Mouse (Mus musculus) testis, postnatal 14 days (tissue): ENCODE data around the gene Dlx5.

Source experiments
- DNase-seq: peaks from one replicate; pipeline ENCODE4 v3.0.0; 2021; ENCODE audit warnings: low spot score

Dlx5 gene

GRCm38 (mm10) chr6:6881638-6882190, at the start of gene Dlx5:
Gene Dlx5, minus strand, starts transcription at chr6:6882085.
- DNase-seq = peak; percentile 21

- no peak for DNase-seq
These were observed 49.6 kb upstream of the Dlx5 start for GRCm38 (mm10) chr6:6931507-6931906.

GRCm38 (mm10) chr6:6930831-6931230, 48.9 kb upstream of the Dlx5 start:
- no peak for DNase-seq

- DNase-seq = no peak
These were observed 43.4 kb upstream of the Dlx5 start for GRCm38 (mm10) chr6:6925264-6925663.

- no peak for DNase-seq
These were observed 35.4 kb upstream of the Dlx5 start for GRCm38 (mm10) chr6:6917334-6917733.

GRCm38 (mm10) chr6:6915526-6915915, 33.6 kb upstream of the Dlx5 start:
- no peak for DNase-seq

- no peak for DNase-seq
These were observed 33.1 kb upstream of the Dlx5 start for GRCm38 (mm10) chr6:6914849-6915525.

- no peak for DNase-seq
These were observed 32.4 kb upstream of the Dlx5 start for GRCm38 (mm10) chr6:6914304-6914703.

GRCm38 (mm10) chr6:6909586-6909985, 27.7 kb upstream of the Dlx5 start:
- peak; percentile 33 for DNase-seq

GRCm38 (mm10) chr6:6890047-6890446, 8.2 kb upstream of the Dlx5 start:
- no peak for DNase-seq

GRCm38 (mm10) chr6:6886225-6886624, 4.3 kb upstream of the Dlx5 start:
- DNase-seq = no peak

- DNase-seq = no peak
These were observed 3.0 kb upstream of the Dlx5 start for GRCm38 (mm10) chr6:6884897-6885296.

- no peak for DNase-seq
These were observed 447 bp upstream of the Dlx5 start for GRCm38 (mm10) chr6:6882266-6882797.

GRCm38 (mm10) chr6:6881115-6881637, 709 bp downstream of the Dlx5 start:
- DNase-seq = no peak

GRCm38 (mm10) chr6:6880361-6881114, 1.3 kb downstream of the Dlx5 start:
- no peak for DNase-seq

GRCm38 (mm10) chr6:6879371-6880325, 2.2 kb downstream of the Dlx5 start:
- no peak for DNase-seq

GRCm38 (mm10) chr6:6878841-6879291, 3.0 kb downstream of the Dlx5 start:
- no peak for DNase-seq

GRCm38 (mm10) chr6:6877981-6878840, 3.7 kb downstream of the Dlx5 start:
- no peak for DNase-seq

- no peak for DNase-seq
These were observed 4.5 kb downstream of the Dlx5 start for GRCm38 (mm10) chr6:6877346-6877910.

- DNase-seq = no peak
These were observed 5.2 kb downstream of the Dlx5 start for GRCm38 (mm10) chr6:6876731-6877130.
